Mouse (Mus musculus): ENCODE results near the gene Igfbpl1. TPM values are rescaled to one million over a fixed set of nuclear protein-coding genes. Genes with fewer than 3 reads are reported as not detected.

The Igfbpl1 gene
- polyA plus RNA-seq, 1 experiment from 2014 or later = 90.4 TPM

DNA sequence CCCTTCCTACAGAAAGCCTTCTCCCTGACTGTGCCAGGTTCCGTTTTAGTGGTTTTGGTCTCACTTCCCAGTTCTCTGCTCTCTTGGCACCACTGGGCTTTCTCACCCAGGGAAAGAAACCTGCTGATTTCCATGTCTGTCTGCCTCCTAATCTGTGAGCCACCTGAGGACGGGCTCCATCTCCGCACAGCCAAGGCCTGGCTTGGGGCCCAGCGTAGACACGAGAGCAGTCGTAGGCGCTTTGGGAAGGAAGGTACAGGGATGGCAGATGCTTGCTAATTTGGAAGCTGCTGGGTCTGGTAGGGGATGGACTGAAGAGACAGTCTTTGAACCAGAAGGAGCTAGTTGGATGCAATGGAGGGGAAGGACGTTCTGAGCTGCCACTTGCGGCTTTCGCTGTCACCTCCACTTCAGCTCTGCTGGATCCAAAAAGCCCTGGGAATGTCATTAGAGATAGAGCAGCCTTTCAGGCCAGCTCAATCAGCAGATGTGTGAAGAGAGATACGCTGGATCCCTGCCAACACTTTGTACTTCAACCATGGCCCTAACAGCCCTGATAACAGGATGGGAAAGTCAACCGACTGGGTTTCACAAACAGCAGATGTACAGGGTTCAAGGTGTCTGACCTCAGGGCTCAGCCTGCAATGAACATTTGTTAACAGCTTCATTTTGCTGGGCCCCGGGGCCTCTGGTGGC lies 37.3 kb downstream of the Igfbpl1 start:
- H3K27ac ChIP-seq (ENCODE audit: low read depth, low read length) = no peak overlapping the region
- DNase-seq (ENCODE audit: low spot score) = no peak
- H3K9ac ChIP-seq (ENCODE audit: low read length) = no peak overlapping the region
- H3K27me3 ChIP-seq (ENCODE audit: control insufficient read depth, insufficient read depth, low read length) = no peaks in the 10 kb centered on the region
- no peaks in the 10 kb centered on the region for H3K36me3 ChIP-seq (ENCODE audit: control insufficient read depth, insufficient read depth, low read length)
- H3K4me3 ChIP-seq (ENCODE audit: low read depth, low read length) = no peak overlapping the region
- WGBS = 70% methylated on average over 13 of the region's 13 CpGs
- H3K4me2 ChIP-seq (ENCODE audit: low read depth) = no peak overlapping the region
- peaks cover 3% of the 10 kb centered on the region; the same call in 1 of the 2 replicates for H3K4me1 ChIP-seq (ENCODE audit: control insufficient read depth, insufficient read depth, low read length)
- H3K9me3 ChIP-seq (ENCODE audit: control insufficient read depth, low read length) = no peaks in the 10 kb centered on the region
- no peak for ATAC-seq (ENCODE audit: insufficient read depth, low FRiP score, low TSS enrichment)

DNA sequence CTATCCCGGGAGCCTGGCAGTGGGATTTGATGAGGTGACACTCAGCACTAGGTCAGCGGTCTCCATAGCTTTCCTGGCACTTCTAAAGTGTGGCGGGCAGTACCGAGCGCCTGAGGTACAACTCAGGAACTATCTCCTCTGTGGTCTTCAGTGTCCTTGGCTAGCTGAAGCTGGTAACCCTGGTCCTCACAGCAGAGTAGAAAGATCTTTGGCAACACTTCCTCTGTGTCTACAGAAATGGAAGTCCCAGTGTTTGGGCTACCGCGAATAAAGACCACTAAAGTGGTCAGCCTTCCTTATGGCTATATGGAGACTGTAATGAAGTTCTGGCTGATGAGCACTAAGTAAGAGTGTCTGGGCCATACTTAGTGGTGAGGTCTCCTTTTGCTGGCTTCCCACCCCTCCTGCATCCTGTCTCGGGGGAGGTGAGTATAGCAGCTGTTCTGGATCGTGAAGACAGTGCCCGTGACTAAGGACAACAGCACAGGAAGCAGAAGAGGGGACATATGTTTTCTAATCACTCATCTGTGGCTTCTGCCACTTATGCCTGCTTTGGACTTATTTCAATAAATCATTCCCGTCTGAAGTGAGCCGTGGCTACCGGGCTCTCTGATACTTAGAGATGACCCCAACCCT lies 38.2 kb downstream of the Igfbpl1 start:
- 74% methylated on average over 13 of the region's 13 CpGs for WGBS
- H3K36me3 ChIP-seq (ENCODE audit: control insufficient read depth, insufficient read depth, low read length) = no peaks in the 10 kb centered on the region
- no peaks in the 10 kb centered on the region for H3K9me3 ChIP-seq (ENCODE audit: control insufficient read depth, low read length)
- DNase-seq (ENCODE audit: low spot score) (no peak), ATAC-seq (ENCODE audit: insufficient read depth, low FRiP score, low TSS enrichment) (no peak)
- no peak overlapping the region for H3K9ac ChIP-seq (ENCODE audit: low read length)
- H3K4me1 ChIP-seq (ENCODE audit: control insufficient read depth, insufficient read depth, low read length) = peaks cover 3% of the 10 kb centered on the region; the same call in 1 of the 2 replicates
- H3K27me3 ChIP-seq (ENCODE audit: control insufficient read depth, insufficient read depth, low read length) = no peaks in the 10 kb centered on the region
- H3K4me2 ChIP-seq (ENCODE audit: low read depth) = no peak overlapping the region
- no peak overlapping the region for H3K4me3 ChIP-seq (ENCODE audit: low read depth, low read length)
- no peak overlapping the region for H3K27ac ChIP-seq (ENCODE audit: low read depth, low read length)

DNA sequence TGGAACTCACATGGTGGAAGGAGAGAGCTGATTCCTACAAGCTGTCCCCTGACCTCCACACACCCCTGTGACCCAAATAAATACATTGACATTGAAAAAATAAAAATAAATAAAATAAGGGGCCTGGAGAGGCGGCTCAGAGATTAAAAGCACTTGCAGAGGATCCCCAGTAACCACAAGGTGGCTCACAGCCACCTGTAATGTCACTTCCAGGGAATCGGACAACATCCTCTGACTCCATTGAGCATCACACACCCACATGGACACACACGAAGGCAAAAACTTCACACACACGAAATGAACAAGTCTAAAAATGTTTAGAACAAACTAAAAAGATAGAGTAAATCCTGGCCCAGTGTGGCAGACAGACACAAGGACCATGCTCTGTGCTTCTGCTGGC lies 40.0 kb downstream of the Igfbpl1 start:
- no peak overlapping the region for H3K4me2 ChIP-seq (ENCODE audit: low read depth)
- peaks cover 3% of the 10 kb centered on the region; the same call in 1 of the 2 replicates for H3K4me1 ChIP-seq (ENCODE audit: control insufficient read depth, insufficient read depth, low read length)
- no peak overlapping the region for H3K9ac ChIP-seq (ENCODE audit: low read length)
- no peak overlapping the region for H3K27ac ChIP-seq (ENCODE audit: low read depth, low read length)
- 70% methylated on average over 4 of the region's 4 CpGs for WGBS
- ATAC-seq (ENCODE audit: insufficient read depth, low FRiP score, low TSS enrichment) (no peak), DNase-seq (ENCODE audit: low spot score) (no peak)
- no peaks in the 10 kb centered on the region for H3K27me3 ChIP-seq (ENCODE audit: control insufficient read depth, insufficient read depth, low read length)
- no peak overlapping the region for H3K4me3 ChIP-seq (ENCODE audit: low read depth, low read length)
- H3K9me3 ChIP-seq (ENCODE audit: control insufficient read depth, low read length) = no peaks in the 10 kb centered on the region
- no peaks in the 10 kb centered on the region for H3K36me3 ChIP-seq (ENCODE audit: control insufficient read depth, insufficient read depth, low read length)

DNA sequence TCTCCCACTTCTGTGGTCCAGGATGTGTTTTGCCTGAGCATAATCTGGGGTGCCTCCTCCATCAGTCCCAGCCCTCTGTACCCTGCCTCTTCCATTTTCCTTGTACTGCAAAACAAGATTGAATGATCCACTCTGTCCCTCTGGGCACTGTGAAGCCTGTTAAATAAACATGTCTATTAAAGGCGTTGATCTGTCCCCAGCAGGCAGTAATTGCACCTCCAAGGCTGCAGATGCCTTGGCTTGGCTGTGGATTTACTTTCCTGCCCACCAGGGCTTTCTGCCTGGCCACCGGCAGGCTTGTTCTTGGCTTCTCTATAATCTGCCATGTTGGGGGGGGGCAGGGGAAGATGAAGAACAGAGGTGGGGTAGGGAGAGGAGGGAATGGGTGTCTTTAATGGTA lies 40.8 kb downstream of the Igfbpl1 start:
- H3K27ac ChIP-seq (ENCODE audit: low read depth, low read length) = no peak overlapping the region
- H3K36me3 ChIP-seq (ENCODE audit: control insufficient read depth, insufficient read depth, low read length) = no peaks in the 10 kb centered on the region
- H3K9ac ChIP-seq (ENCODE audit: low read length) = no peak overlapping the region
- H3K4me3 ChIP-seq (ENCODE audit: low read depth, low read length) = no peak overlapping the region
- no peak overlapping the region for H3K4me2 ChIP-seq (ENCODE audit: low read depth)
- ATAC-seq (ENCODE audit: insufficient read depth, low FRiP score, low TSS enrichment) (no peak), DNase-seq (ENCODE audit: low spot score) (no peak)
- no peaks in the 10 kb centered on the region for H3K9me3 ChIP-seq (ENCODE audit: control insufficient read depth, low read length)
- peaks cover 3% of the 10 kb centered on the region; the same call in 1 of the 2 replicates for H3K4me1 ChIP-seq (ENCODE audit: control insufficient read depth, insufficient read depth, low read length)
- no peaks in the 10 kb centered on the region for H3K27me3 ChIP-seq (ENCODE audit: control insufficient read depth, insufficient read depth, low read length)
- 19% methylated on average over 2 of the region's 2 CpGs for WGBS

DNA sequence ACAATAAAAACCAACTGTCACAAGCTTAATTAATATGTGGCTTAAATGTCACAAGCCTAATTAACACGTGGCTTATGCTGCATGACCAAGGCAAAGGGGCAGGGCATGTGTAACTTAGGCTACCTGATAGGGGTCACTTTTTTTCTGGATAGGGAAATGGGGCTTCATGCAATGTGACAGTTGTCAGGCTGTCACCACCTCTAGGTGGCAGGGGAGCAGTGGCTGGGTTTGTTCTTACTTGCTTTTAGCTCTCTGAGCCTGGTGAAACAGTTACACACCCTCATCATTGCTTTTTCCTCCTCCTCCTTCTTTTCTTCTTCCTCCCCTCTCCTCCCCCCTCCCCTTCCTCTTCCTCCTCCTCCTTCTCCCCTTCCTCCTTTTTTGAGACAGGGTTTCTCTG lies 43.1 kb downstream of the Igfbpl1 start:
- no peaks in the 10 kb centered on the region for H3K27me3 ChIP-seq (ENCODE audit: control insufficient read depth, insufficient read depth, low read length)
- WGBS = 55% methylated on average over 1 of the region's 1 CpGs
- H3K4me2 ChIP-seq (ENCODE audit: low read depth) = no peak overlapping the region
- no peaks in the 10 kb centered on the region for H3K36me3 ChIP-seq (ENCODE audit: control insufficient read depth, insufficient read depth, low read length)
- no peaks in the 10 kb centered on the region for H3K9me3 ChIP-seq (ENCODE audit: control insufficient read depth, low read length)
- no peak overlapping the region for H3K27ac ChIP-seq (ENCODE audit: low read depth, low read length)
- H3K4me1 ChIP-seq (ENCODE audit: control insufficient read depth, insufficient read depth, low read length) = no peaks in the 10 kb centered on the region
- ATAC-seq (ENCODE audit: insufficient read depth, low FRiP score, low TSS enrichment) = no peak
- H3K4me3 ChIP-seq (ENCODE audit: low read depth, low read length) = no peak overlapping the region
- no peak for DNase-seq (ENCODE audit: low spot score)
- H3K9ac ChIP-seq (ENCODE audit: low read length) = no peak overlapping the region

DNA sequence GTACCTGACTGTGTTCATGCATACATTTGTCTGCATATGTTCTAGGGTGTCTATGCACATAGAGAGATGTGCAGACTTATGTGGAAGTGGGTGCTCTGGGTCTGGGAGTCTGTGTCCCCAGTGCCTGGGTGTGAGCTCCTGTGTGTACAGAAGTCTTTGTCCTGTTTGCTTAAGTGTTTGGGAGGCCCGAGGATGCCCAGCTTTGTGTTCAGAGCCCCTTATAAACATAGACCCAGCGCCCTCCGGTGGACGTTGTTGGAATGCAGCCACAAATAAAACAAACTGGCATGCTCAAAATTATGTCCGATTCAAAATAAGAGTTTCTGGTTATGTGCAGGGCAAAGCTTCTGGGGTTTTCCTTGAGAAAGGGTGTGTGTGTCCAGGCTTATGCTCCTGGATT lies 55.1 kb downstream of the Igfbpl1 start:
- 3% methylated on average over 5 of the region's 5 CpGs for WGBS
- H3K27ac ChIP-seq (ENCODE audit: low read depth, low read length) = no peak overlapping the region
- no peaks in the 10 kb centered on the region for H3K36me3 ChIP-seq (ENCODE audit: control insufficient read depth, insufficient read depth, low read length)
- DNase-seq (ENCODE audit: low spot score) = peak; percentile 82
- no peak for ATAC-seq (ENCODE audit: insufficient read depth, low FRiP score, low TSS enrichment)
- no peaks in the 10 kb centered on the region for H3K9me3 ChIP-seq (ENCODE audit: control insufficient read depth, low read length)
- peak overlapping the region; percentile 18; the same call in 1 of the 2 replicates for H3K9ac ChIP-seq (ENCODE audit: low read length)
- peaks cover 21% of the 10 kb centered on the region for H3K4me1 ChIP-seq (ENCODE audit: control insufficient read depth, insufficient read depth, low read length)
- no peak overlapping the region for H3K4me3 ChIP-seq (ENCODE audit: low read depth, low read length)
- no peak overlapping the region for H3K4me2 ChIP-seq (ENCODE audit: low read depth)
- H3K27me3 ChIP-seq (ENCODE audit: control insufficient read depth, insufficient read depth, low read length) = no peaks in the 10 kb centered on the region

DNA sequence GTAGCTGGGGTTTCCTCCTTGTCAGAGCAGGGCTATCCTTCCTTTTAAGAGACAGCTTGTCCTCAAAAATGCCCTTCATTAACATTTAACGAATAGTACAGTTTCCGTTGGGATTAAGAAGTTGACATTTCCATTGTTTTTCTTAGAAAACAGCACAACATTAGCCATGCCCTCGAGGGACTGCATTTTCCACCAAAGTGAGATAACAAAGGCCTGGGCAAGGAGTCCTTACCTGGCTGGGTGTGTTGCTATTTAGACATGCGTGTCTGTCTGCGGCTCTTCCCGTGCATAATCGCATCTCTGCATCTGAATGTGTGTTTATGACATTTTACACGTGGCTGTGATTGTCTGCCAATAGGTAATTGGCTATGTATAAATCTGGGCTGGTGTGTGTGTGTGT lies 55.5 kb downstream of the Igfbpl1 start:
- H3K27ac ChIP-seq (ENCODE audit: low read depth, low read length) = no peak overlapping the region
- no peak overlapping the region for H3K4me3 ChIP-seq (ENCODE audit: low read depth, low read length)
- WGBS = 21% methylated on average over 8 of the region's 8 CpGs
- DNase-seq (ENCODE audit: low spot score) (no peak), ATAC-seq (ENCODE audit: insufficient read depth, low FRiP score, low TSS enrichment) (no peak)
- H3K9ac ChIP-seq (ENCODE audit: low read length) = peak overlapping the region; percentile 18; the same call in 1 of the 2 replicates
- no peak overlapping the region for H3K4me2 ChIP-seq (ENCODE audit: low read depth)
- no peaks in the 10 kb centered on the region for H3K9me3 ChIP-seq (ENCODE audit: control insufficient read depth, low read length)
- peaks cover 21% of the 10 kb centered on the region for H3K4me1 ChIP-seq (ENCODE audit: control insufficient read depth, insufficient read depth, low read length)
- H3K27me3 ChIP-seq (ENCODE audit: control insufficient read depth, insufficient read depth, low read length) = no peaks in the 10 kb centered on the region
- no peaks in the 10 kb centered on the region for H3K36me3 ChIP-seq (ENCODE audit: control insufficient read depth, insufficient read depth, low read length)

DNA sequence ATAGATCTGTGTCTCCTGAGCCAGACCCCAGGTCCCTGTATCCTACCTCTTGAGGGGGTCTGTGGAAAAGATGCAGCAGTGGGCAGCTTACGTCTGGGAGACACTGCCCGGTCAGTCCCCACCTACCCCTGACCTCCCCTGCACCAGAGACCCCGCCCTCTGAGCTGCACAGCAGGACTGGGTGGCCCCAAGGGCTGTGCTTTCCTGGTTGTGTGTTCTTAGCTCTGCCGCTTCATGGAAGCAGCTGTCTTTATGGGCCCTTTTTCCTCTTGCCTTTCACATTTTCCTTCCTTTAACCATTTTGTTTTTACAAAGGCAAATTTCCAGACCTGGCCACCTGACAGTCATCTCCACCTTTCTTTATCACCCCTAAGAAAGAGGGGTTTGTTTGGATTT lies 56.1 kb downstream of the Igfbpl1 start:
- Histone ChIP-seq H3K9me3 (ENCODE audit: control insufficient read depth, low read length) (no peaks in the 10 kb centered on the region), H3K36me3 (ENCODE audit: control insufficient read depth, insufficient read depth, low read length) (no peaks in the 10 kb centered on the region), H3K27me3 (ENCODE audit: control insufficient read depth, insufficient read depth, low read length) (no peaks in the 10 kb centered on the region), H3K9ac (ENCODE audit: low read length) (peak overlapping the region; percentile 35), H3K4me2 (ENCODE audit: low read depth) (no peak overlapping the region), H3K27ac (ENCODE audit: low read depth, low read length) (peak overlapping the region; percentile 62; the same call in 1 of the 2 replicates), H3K4me1 (ENCODE audit: control insufficient read depth, insufficient read depth, low read length) (peaks cover 22% of the 10 kb centered on the region), H3K4me3 (ENCODE audit: low read depth, low read length) (no peak overlapping the region)
- WGBS = 3% methylated on average over 4 of the region's 4 CpGs
- ATAC-seq (ENCODE audit: insufficient read depth, low FRiP score, low TSS enrichment) = no peak
- DNase-seq (ENCODE audit: low spot score) = no peak

Measured in neural tube, embryonic 11.5 days (tissue).